Mouse (Mus musculus) kidney, adult 11 months (tissue): Measurements from ENCODE around the gene Gp9.
A peak's percentile ranks its signal among the peaks of the same experiment; 100 is the strongest.

Experiments
- DNase-seq: peaks from one replicate; pipeline ENCODE4 v3.0.0; 2022

The Gp9 gene

DNA sequence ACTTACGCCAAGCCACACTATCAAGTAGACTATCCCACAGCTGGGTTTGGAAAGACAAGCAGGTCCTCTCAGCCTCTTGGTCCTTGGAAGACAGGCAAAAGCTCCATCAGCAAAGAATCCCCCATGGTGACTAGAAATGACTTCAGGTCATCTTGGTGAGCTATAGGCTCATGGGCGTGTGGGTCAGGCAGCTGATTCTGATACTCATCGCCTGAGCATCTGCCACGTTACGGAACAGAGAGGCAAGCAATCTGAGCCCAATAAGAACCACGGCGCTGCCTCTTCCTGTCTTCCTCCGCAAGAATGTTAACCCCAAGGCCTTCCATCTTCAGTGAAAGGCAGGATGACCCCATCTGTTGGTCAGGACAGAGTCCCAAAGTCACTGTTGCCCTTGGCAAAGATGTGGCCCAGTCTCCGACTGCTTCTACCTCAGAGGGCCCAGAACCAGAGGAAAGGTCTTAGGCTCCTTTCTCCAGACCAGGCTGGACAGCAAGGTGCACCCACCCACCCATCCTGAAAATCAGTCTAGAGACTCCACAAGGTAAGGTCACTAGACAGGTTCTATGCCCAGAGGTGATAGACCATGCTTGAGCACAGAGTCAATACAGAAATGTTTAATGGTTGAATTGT lies 10.5 kb downstream of the Gp9 start:
- DNase-seq = no peak

DNA sequence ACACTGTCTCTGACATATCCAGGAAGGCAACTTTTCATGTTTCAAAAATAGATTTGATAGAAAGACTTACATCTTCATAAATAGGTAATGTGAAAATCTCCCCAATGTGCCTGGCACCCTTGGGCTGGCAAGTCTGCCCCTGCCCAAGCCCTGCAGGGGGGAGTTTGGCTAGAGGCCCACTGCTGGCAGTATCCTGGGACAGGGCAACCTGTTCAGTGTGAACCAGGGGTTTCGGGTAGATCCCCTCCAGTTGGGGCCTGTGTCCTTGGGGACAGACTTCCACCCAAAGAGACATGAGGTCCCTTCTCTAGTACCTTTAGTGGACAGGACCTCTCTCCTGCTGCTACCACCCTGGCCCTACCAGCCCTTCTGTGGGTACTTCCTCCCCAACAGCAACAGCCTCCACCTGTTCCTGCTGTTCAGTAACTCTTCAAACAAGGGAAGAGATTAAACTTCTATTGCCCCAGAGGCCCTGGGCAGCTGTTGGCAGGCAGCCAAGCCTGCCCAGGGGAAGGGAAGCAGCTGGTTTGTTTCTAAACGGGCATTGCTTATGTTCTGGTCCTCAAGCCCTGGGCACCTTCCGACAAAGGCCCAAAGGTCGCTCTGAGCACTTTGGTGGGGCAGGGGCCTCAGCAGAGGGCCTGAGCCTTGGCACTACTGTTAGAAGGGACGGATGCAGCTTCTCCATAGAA lies 11.2 kb downstream of the Gp9 start:
- peak; percentile 78 for DNase-seq

DNA sequence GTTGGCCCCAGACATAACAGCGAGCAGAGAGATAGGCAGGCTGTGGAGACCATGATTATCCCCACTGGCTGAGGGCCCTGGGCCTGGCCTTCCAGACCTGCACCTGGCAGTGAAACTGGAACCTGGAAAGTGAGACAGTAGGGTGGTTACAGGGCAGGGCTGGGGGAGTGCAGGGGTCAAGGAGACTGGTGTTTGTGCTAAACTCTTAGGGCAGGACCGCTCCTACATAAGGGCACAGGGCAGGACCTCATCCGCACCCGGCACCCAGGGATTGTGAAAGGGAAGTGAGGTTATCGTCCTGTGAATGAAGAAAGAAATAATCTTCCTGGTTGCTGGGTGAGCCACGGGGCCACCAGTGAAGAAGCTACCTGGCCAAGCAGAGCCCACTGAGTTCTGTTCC lies 11.9 kb downstream of the Gp9 start:
- no peak for DNase-seq

DNA sequence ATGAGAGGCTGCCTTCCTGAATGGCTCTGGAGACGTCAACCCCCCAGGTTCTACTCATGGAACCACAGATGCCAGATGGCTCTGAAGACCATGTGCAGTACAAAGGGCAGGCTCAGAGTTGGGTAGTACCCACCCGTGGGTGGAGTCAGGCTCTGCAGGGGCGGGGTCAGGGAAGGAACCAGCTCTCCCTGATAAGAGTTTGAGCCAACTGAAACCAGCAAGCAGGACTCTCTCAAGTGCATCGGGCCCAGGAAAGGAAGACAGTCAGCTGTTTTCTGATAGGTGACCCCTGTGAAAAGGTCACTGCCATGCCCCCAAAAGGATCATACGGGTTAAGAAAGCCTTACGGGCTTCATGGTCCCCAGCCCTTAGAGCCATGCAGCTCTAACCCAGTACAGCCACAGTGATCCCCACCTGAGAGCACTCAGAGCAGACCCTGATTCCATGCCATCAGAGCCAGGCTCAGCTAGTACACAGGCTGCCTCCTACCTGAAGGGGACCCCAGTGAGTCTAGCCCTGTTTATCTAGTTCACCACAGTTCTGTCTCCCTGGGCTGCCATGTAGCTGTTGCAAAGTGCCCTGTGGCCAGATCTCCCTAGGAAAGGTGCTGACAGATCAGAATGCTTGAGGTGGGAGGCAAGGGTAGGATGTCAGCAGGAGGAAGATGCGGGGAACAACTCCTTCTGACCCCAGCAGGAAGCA lies 13.1 kb downstream of the Gp9 start:
- peak; percentile 36 for DNase-seq

DNA sequence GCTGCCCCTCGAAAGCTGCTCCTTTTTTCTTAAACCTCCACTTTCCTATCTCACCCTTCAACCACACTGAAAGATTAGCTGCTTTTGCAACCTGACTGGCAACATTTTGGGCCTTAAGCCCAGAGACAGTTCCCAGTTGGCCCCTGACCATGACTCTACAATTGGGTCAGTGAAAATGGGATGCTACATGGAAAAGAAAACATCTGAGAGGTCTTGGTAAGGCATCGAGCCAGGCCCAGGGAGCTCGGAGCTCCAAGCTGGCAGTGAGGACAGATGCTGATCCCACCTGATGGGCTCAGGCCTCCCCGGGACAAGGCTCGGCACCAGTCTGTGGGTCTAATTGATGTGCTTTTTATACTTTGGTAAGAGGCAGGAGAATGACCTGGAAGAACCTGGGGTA lies 14.0 kb downstream of the Gp9 start:
- DNase-seq = no peak

DNA sequence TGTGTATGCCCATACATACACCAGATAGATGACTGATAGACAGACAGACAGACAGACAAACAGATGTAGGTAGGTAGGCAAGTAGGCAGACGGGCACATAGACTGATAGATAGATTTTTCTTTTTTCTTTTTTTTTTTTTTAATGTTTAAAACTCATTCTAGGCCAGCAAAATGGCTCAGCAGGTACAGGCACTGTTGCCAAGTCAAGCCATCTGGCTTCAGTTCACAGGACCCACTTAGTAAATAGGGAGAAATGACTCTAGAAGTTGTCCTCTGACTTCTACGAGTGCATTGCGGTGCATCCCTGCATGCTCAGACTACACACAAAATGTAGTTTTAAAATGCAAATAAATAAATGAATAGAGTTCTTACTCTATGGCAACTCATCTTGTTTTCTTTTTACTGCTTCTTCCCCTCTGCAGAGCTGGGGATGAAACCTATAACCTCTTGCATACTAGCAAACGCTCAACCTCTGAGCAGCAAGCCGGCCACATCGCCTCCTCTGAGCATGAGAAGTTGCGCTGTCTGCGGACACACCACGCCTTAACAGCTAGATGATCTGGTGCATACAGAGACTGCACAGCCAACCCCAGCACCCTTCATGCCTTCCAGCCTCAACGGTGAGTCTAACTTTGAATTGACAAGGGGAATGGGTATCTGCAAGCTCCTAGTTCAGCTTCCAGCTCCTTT lies 16.1 kb downstream of the Gp9 start:
- no peak for DNase-seq

DNA sequence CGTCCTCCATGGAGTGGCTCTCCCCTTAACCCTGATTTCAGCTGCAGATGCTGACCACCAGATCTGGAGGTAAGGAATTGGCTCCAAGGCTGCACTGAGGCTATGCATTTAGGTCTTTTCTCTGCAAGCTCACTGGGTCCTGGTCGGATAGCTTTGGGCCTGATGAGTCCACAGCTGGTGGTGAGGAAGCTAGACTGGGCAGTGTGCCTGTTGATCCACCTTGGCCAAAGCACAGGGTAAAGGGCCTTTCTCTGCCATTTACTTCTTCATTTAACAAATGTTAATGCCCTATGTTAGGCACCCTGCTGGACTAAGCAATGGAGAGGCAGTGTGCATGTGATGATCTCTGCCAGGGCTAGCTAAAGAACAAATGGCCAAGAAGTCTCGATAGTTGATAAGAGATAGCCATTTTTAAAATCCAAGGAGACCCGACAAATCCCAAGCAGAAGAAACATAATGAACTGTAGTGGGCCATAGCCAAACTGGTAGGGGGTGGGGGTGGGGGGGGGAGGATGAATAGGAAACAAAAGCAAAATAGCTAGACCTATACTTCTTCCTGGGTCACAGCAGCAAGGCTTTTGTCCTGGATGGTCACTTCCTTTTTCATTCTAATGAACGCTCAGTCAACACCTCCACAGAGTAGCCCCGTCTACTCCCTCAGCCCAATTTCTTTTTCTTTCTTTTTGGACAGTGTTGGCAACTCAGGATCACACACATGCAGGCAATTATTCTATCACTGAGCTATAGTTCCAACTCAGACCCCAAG lies 17.7 kb downstream of the Gp9 start:
- no peak for DNase-seq

DNA sequence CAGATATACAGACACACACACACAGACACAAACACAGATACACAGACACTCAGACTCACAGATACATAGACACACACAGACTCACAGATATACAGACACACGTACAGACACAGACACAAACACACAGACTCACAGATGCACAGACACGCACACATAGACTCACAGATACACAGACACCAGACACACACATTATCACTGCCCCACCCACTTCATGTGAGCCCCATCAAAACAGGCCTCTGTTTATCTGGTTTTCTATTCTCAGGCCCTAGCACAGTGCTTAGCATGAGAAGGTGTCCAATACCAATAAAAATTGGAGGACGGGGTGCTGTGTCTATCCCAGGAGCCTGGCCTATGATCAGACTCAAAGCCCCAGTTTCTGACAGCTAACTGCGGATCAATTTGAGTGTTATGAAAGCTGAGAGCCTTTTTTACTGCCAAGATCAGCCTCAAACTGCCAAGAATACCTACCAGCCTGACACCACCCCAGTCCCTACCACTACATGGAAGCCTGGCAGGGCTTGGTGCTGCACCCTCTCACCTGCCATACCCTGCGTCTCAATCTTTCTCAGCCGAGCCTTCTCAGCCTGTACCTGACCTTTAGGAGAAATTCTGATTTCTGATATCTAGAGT lies 18.5 kb downstream of the Gp9 start:
- no peak for DNase-seq

DNA sequence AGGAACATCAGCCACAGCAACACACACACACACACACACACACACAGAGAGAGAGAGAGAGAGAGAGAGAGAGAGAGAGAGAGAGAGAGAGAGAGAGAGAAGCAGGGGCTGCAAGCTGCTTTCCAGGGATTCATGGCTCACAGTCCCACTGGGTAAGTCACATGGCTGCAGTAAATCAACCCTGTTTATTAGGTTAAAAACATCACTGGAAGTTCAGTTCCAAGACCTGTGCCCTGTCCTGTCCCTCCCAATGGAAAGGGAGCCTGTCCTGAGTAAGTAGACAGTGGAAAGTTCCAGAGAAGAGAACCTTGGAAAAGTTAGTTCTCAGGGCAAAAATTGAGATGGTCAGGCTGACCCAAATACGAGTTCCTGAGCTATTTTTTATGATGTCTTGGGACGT lies 19.4 kb downstream of the Gp9 start:
- no peak for DNase-seq

DNA sequence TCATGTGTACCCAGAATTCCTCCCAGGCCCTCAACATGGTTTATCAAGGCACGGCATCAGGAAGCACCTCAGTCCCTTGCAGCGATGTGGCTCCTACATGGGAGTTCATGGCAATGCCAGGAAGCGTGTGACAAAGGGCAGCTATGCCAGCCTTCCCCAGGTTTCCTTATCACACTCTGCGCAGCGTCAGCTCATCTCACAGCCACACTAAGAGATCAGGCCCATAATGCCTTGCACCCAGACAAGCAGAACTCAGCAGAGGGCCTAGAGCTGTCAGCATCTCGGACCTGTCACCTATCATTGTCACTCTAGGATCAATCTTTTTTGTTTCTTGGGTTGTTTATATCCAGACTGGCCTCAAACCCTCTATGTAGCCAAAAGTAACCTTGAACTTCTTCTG lies 21.7 kb downstream of the Gp9 start:
- DNase-seq = no peak

DNA sequence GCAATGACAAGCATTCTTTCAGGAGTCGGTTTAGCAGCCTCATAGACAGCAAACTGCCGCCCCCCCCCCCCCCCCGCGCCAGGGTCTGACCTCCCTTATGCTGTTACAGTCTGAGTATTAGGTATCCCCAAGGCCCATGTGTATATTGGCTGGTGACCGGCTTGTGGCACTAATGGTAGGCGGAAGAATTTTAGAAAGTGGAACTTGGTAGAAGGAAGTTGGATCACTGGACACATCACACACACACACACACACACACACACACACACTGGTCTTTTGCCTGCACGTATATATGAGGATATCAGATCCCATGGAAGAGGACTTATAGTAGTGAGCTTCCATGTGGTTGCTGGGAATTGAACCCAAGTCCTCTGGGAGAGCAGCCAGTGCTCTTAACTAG lies 24.6 kb downstream of the Gp9 start:
- no peak for DNase-seq

DNA sequence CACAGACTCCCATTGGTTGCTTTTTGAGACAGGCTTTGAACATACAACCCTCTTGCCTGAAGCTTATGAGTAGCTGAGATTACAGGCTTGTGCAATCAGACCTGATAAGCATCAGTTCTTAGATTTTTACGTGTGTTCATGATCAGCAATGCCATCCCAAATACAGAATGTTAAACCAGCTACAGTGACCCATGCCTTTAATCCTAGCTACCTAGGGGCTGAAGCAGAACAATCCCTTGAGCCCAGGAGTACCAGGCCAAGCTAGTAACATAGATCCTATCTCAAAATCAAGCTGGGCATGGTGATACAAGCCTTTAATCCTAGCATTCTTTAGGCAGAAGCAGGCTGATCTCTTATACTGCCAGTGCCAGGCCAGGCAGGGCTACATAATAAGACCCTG lies 26.2 kb downstream of the Gp9 start:
- no peak for DNase-seq

DNA sequence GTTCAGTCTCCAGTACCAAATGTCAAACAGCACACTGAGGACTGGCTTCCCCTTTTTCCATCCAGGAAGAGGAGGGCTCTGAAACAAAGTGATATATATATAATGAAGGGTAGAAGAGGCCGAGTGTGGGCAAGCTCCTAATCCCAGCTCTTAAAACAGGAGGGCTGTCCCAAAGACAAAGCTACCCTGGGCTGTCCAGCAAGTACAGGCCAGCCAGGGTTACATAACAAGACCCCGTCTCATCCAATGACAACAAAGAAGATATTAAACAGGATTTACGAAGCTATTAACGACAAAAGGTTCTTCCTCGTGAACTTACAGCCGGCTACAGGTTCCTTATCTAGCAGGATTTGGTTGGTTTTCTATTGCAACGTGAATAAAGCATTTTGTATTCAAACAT lies 27.0 kb downstream of the Gp9 start:
- no peak for DNase-seq

DNA sequence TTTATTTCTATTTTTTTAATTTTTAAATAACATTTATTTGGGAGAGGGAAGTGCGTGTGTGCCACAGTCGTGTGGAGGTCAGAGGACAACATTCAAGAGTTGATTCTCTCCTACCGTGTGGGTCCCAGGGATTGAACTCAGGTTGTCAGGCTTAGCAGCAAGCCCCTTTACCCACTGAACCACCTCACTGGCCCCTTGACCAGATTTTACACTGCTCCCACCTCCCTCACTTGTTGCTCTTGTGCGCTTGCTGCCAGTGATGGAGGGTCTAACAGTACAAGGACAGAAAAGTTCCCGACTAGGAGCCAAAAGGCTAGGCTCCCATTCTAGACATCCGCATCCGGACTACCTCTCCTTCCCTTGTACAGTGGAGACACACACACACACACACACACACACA lies 27.6 kb downstream of the Gp9 start:
- DNase-seq = no peak

DNA sequence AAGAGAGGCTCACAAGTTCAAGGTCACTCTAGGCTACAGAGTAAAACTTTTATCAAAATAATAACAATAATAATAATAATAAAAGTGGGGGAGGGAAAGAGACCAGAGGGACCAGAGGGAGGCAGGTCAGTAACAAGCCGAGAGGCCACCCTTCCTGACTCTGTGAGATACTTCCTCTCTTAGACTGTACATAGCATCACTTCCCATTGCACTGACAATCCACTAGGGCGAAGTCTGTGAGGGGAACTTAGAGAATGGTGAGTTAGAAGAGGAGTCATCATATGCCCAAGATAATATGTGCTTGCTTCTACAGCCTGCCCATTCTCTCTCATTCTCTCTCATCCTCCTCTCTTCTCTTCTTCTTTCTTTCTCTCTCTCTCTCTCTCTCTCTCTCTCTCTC lies 28.2 kb downstream of the Gp9 start:
- DNase-seq = no peak

DNA sequence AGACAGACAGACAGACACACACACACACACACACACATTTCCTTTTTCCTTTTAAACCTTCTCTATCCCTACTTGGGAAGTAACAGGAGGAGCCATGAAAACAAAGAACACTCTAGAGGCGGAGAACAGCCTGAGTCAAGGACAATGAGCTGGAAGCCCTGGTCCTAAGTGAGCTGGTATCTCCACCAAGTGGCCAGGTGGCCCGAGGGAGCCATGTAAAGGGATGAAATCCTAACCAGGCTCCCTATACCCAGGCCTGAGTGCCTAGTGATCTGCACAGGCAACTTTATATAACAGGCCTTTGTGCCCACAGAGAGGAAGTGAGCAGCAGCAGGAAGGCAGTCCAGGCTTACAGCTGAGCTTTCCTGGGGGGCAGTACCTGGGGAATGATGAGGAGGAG lies 29.0 kb downstream of the Gp9 start:
- DNase-seq = no peak

DNA sequence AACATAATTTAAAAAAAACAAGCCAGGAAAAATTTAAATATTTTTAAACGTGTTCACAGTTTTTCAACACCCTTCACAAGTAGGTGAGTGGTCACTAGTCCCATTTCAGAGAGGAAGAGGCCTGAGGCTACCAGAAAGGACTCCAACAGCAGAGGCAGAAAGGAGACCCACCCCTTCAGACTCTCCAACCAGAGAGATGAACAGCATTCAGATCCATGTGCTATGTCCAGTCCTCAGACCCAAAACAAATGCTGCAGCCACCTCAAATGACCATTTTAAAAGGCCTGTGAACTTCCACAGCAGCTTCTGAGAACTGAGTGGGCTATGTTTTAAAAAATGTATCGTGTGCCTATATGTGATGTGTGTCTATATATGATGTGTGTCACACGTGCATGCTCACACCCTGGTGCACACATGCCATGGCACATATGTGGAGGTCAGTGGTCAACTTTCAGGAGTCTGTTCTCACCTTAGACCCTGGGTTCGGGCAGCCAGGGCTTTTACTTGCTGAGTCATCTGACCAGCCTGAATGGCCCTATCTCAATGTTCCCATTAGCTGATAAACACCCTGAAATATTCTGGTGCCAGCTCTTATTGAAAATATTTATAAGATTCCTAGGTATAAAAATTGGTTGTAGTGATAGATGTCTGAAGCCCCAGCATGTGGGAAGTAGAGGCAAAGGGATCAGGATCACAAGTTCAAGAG lies 30.0 kb downstream of the Gp9 start:
- DNase-seq = no peak

DNA sequence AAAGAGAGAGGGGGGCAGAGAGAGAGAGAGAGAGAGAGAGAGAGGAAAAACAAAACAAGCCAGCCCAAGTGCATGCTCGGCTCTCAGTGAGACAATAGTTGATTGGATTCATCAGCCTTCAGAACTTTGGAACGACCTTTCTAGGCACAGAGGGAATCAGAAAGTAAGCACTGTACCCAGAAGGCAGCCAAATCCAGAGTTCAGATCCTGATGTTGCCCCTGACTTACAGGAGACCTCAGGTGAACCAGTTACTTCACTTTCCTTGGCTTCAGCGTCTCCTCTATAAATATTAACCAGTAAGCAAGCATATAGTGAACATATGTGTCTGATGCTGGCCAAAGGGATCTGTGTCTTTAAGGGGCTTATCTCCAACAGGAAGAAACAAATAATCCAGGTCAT lies 30.6 kb downstream of the Gp9 start:
- no peak for DNase-seq

DNA sequence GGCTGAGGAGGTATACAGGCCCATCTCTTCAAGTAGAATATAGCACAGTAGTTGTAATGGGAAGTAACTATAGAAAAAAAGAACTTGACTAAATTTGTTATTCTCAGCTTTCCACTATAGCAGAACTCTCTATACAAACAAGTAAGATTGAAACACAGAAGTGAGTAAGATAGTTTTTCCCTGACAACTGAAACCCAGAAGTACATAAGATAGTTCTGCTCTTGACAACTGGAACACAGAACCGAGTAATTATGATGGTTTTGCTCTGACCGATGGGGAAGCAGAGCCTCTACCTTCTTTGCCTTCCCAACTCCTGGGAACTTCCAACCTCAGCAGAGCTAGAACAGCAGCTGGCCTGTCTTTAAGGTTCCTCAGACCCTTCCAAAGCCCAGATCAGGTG lies 31.3 kb downstream of the Gp9 start:
- no peak for DNase-seq

DNA sequence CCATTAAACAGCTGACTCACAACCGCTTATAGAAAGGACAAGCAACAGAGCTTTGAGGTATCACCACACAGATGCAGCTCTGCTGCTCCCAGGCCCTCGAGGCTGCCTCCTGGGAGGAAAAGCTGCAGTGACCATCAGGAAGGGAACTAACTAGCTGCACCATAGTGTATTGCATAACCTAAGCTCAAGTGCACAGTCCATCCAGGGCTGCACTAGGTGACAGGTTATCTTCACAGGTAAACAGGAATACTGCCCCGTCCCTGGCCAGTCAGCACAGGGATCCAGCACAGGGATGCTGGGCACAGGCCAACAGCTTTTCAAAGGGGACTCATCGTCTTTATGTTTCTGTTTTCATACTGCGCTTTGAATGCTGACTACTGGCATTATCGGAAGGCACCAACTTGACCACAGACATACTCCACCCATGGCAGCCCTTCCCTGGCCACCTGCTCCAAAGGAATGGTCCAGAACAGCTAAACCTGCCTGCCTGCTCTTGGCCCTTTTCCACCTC lies 31.8 kb downstream of the Gp9 start:
- peak; percentile 45 for DNase-seq

DNA sequence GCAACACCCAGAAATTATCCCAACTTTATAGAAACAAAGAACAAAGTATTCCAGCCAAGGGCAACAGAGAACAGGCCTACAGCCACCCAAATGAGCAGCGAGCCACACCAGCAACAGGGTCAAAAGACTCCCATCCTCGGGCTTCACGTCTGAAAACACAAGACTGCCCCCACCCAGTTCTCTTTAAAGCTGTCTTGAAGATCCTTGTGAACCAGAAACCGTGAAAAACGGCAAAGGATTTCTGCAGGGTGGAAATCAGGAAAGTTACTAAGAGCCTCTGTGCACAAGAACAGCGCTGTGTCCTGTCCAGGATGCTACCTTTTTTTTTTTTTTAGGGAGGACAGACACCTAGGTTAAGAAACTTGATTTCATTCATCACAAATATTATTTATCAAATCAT lies 32.4 kb downstream of the Gp9 start:
- DNase-seq = no peak
